Mouse (Mus musculus): ENCODE results near the gene Hsph1. TPM values are rescaled to one million over a fixed set of nuclear protein-coding genes. Genes with fewer than 3 reads are reported as not detected.

Gene Hsph1
- total and polyA plus RNA-seq, 3 experiments, result 57.5 to 156 (median 80.9) TPM

DNA sequence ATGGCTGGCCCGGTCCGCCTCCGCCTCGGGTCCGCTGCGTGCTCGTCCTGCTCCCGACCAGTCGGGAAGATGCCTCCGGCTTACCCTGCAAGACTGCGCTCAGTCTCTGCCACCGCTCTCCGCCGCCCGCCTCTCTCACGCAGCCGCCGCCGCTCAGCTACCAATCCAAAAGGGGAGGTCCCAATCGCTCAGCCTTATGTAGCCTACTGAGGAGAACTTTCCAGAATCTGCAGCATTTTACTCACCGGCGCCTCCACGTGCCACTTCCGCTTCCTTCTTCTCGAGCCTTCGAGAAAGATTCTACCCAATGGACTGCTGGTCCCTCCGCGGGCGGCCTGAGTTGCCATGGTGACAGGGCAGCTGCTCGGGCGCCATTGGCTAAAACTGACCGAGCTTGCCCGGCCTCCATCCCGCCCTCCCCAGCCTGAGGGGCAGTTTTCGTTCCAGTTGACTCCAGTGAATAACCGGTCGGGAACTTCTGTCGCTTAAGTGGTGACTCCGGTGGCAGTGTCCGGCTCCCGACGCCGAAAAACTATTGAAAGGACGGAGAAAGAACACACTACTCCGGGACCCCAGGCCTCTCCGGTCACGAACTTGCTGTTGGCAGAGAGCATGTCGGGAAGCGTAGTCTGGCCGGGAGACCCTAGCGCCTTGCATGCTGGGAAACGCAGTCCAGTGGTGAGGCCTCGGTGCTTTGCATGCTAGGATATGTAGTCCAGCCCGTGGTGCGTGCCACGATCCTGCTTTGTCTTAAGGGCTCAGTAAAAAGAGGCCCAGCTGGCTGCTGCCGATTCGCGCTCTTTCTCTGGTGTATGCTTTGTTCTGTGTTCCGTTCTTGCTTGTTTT, at the start of gene Hsph1 (continued):
- peak; percentile 82; the same call in 1 of the 2 replicates for TF ChIP-seq ZMIZ1 (IDR thresholded peaks at IDR 0.05; ENCODE audit: low read depth, low read length)

- no peak overlapping the region for H3K9ac ChIP-seq (ENCODE audit: insufficient read depth, low read depth)
- in situ Hi-C loops (cut with MboI; ENCODE audit: low pct_ligation_motif_present, low pct_unique_long_range_greater_than_20kb, low sequenced_read_pairs) (no loop called here), dilution Hi-C loops (cut with MboI; ENCODE audit: extremely low pct_ligation_motif_present, extremely low pct_unique_long_range_greater_than_20kb, low sequenced_read_pairs) (no loop called here)
- peaks cover 2 to 5% of the 10 kb centered on the region in 2 experiments; a peak in 2 of 4 replicates for H3K4me1 ChIP-seq (ENCODE audit: control insufficient read depth in 1 of 2, insufficient read depth in 2 of 2)
- H3K4me3 ChIP-seq (replicated peaks in 1 of 3; ENCODE audit: low read depth in 2 of 3, low read length in 2 of 3, poor library complexity in 1 of 3), result no peak overlapping the region
- H3K9me3 ChIP-seq (replicated peaks; ENCODE audit: low read length), result no peaks in the 10 kb centered on the region
- H3K79me2 ChIP-seq (replicated peaks; ENCODE audit: control insufficient read depth, extremely low read depth, insufficient read depth, poor library complexity, severe bottlenecking), result no peaks in the 10 kb centered on the region
- DNase-seq (ENCODE audit: extremely low read depth), result no peak
- H3K27ac ChIP-seq (ENCODE audit: insufficient read depth, low read depth), result no peak overlapping the region
- no peak overlapping the region for H3K4me2 ChIP-seq (ENCODE audit: insufficient read depth, low read depth, poor library complexity, severe bottlenecking)
- no peaks in the 10 kb centered on the region for H3K36me3 ChIP-seq (replicated peaks in 1 of 2; ENCODE audit: control insufficient read depth in 1 of 2, insufficient read depth in 1 of 2, low read length in 1 of 2)
- peaks cover 15% of the 10 kb centered on the region for H3K27me3 ChIP-seq (replicated peaks)
- TF ChIP-seq CHD1 (IDR thresholded peaks at IDR 0.05; ENCODE audit: low read depth, low read length), result no peak
- no peak for TF ChIP-seq EP300 (IDR thresholded peaks at IDR 0.05; ENCODE audit: low read length)
- TF ChIP-seq ZNF384 (IDR thresholded peaks at IDR 0.05; ENCODE audit: low read depth, low read length), result no peak
- TF ChIP-seq CHD2 (IDR thresholded peaks at IDR 0.05; ENCODE audit: low read length), result no peak
- TF ChIP-seq MAFK (IDR thresholded peaks at IDR 0.05; ENCODE audit: insufficient replicate concordance, low read length), result no peak
Measured at GRCm38 (mm10) chr5:149680946-149681345, 44.8 kb upstream of the Hsph1 start.

DNA sequence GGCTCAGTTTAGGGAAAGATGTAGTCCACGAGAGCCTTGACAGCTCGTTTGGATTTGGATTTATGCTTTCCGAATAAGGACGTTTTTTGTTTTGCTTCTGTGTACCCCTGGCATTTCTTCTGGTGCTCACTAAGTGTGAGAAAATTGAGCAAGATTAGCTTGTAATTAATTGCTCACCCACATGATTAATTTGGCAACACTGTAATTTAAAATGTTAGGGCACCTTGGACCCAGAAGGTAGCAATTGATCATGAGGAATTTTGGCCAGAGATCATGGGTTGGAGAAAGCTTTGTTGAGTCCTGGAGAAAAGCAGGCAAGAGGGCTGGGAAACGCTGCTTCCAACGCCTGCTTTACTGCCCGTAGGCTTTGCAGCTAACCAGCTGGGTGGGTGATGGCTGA, 43.7 kb upstream of the Hsph1 start:
- in situ Hi-C loops (cut with MboI; ENCODE audit: low pct_ligation_motif_present, low pct_unique_long_range_greater_than_20kb, low sequenced_read_pairs), result loop anchor here (5.0 kb wide), 1 partner anchor 38 kb away; no protein-coding TSS in a partner anchor
- H3K36me3 ChIP-seq (replicated peaks in 1 of 2; ENCODE audit: control insufficient read depth in 1 of 2, insufficient read depth in 1 of 2, low read length in 1 of 2), result no peaks in the 10 kb centered on the region
- H3K27ac ChIP-seq (ENCODE audit: insufficient read depth, low read depth), result no peak overlapping the region
- no peak for TF ChIP-seq CTCF (conservative IDR thresholded peaks at IDR 0.05 in 1 of 2, IDR thresholded peaks at IDR 0.05 in 1 of 2; ENCODE audit: low read depth in 2 of 2, low read length in 2 of 2)
- TF ChIP-seq MYC (IDR thresholded peaks at IDR 0.05; ENCODE audit: low read depth, low read length), result no peak
- no peak for TF ChIP-seq USF2 (conservative IDR thresholded peaks at IDR 0.05; ENCODE audit: low read depth, low read length)
- no peak for TF ChIP-seq TBP (conservative IDR thresholded peaks at IDR 0.05; ENCODE audit: low read depth, low read length)
- no peak for TF ChIP-seq SIN3A (IDR thresholded peaks at IDR 0.05; ENCODE audit: low read length)
- no peak for TF ChIP-seq JUN (IDR thresholded peaks at IDR 0.05; ENCODE audit: insufficient read depth, low read depth, low read length)
- no peak for TF ChIP-seq POLR2AphosphoS2 (IDR thresholded peaks at IDR 0.05; ENCODE audit: low read depth, low read length)
- no peak for TF ChIP-seq TCF12 (IDR thresholded peaks at IDR 0.05; ENCODE audit: low read depth, low read length)
- no peak for TF ChIP-seq RCOR1 (conservative IDR thresholded peaks at IDR 0.05; ENCODE audit: low read depth, low read length)
- TF ChIP-seq ETS1 (conservative IDR thresholded peaks at IDR 0.05; ENCODE audit: low read depth, low read length), result no peak
- no peak for TF ChIP-seq MAFK (IDR thresholded peaks at IDR 0.05; ENCODE audit: insufficient replicate concordance, low read length)
- no peak for TF ChIP-seq RAD21 (IDR thresholded peaks at IDR 0.05; ENCODE audit: low read depth, low read length)
- no peak for TF ChIP-seq IRF4 (IDR thresholded peaks at IDR 0.05; ENCODE audit: low read depth, low read length)
- no peak for TF ChIP-seq ELF1 (IDR thresholded peaks at IDR 0.05; ENCODE audit: low read depth, low read length)
- TF ChIP-seq HCFC1 (IDR thresholded peaks at IDR 0.05; ENCODE audit: low read depth, low read length), result no peak
- no peak for TF ChIP-seq KAT2A (IDR thresholded peaks at IDR 0.05; ENCODE audit: insufficient replicate concordance, low read length)
- no peak for TF ChIP-seq CHD1 (IDR thresholded peaks at IDR 0.05; ENCODE audit: low read depth, low read length)
- no peak for TF ChIP-seq ZKSCAN1 (IDR thresholded peaks at IDR 0.05; ENCODE audit: borderline replicate concordance, low read depth, low read length)
- H3K9me3 ChIP-seq (replicated peaks; ENCODE audit: low read length), result no peaks in the 10 kb centered on the region
- no peak overlapping the region for H3K4me3 ChIP-seq (replicated peaks in 1 of 3; ENCODE audit: low read depth in 2 of 3, low read length in 2 of 3, poor library complexity in 1 of 3)
- peaks cover 25% of the 10 kb centered on the region for H3K27me3 ChIP-seq (replicated peaks)
- dilution Hi-C loops (cut with MboI; ENCODE audit: extremely low pct_ligation_motif_present, extremely low pct_unique_long_range_greater_than_20kb, low sequenced_read_pairs), result no loop called here
- DNase-seq (ENCODE audit: extremely low read depth), result no peak
- no peaks in the 10 kb centered on the region for H3K79me2 ChIP-seq (replicated peaks; ENCODE audit: control insufficient read depth, extremely low read depth, insufficient read depth, poor library complexity, severe bottlenecking)
- H3K4me2 ChIP-seq (ENCODE audit: insufficient read depth, low read depth, poor library complexity, severe bottlenecking), result no peak overlapping the region
- no peak overlapping the region for H3K9ac ChIP-seq (ENCODE audit: insufficient read depth, low read depth)
- peaks cover 2 to 5% of the 10 kb centered on the region in 2 experiments; a peak in 2 of 4 replicates for H3K4me1 ChIP-seq (ENCODE audit: control insufficient read depth in 1 of 2, insufficient read depth in 2 of 2)

Data from CH12.LX (cell line).